Mouse (Mus musculus): Measurements from ENCODE around the gene Cep85l. TPM values are rescaled to one million over a fixed set of nuclear protein-coding genes. Genes with fewer than 3 reads are reported as not detected.

The Cep85l gene
- total and polyA plus RNA-seq, 3 experiments = 4.3 to 5.7 (median 5.0) TPM

DNA sequence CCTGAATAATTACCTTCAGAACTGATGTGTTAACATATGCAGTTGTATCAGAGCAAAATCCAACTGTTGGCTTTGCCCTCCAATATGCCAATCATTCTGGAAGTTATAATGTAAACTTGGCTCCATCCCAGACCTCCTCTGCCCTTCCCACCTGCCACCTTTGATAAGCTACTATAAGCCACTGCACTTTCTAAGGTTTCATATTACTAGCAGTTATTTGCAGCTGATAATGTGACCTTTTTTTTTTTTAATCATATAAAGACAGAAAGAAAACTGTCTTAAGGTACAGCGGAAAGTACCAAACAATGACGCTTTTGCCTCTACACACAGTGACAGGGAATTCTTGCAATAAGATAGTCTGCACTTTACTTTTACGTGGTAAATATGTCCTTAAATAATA lies 43.8 kb downstream of the Cep85l start:
- Histone ChIP-seq H3K79me2 (replicated peaks; ENCODE audit: control insufficient read depth, extremely low read depth, insufficient read depth, poor library complexity, severe bottlenecking) (peaks cover 2% of the 10 kb centered on the region; the same call in 1 of the 2 replicates), H3K4me1 (ENCODE audit: control insufficient read depth in 1 of 2, insufficient read depth in 2 of 2) (peaks cover 0 to 3% of the 10 kb centered on the region in 2 experiments; a peak in 1 of 4 replicates), H3K9me3 (replicated peaks; ENCODE audit: low read length) (no peaks in the 10 kb centered on the region), H3K36me3 (replicated peaks in 1 of 2; ENCODE audit: control insufficient read depth in 1 of 2, insufficient read depth in 1 of 2, low read length in 1 of 2) (peaks cover 0 to 2% of the 10 kb centered on the region in 2 experiments), H3K4me2 (ENCODE audit: insufficient read depth, low read depth, poor library complexity, severe bottlenecking) (no peak overlapping the region), H3K27ac (ENCODE audit: insufficient read depth, low read depth) (no peak overlapping the region), H3K27me3 (replicated peaks) (no peaks in the 10 kb centered on the region), H3K9ac (ENCODE audit: insufficient read depth, low read depth) (no peak overlapping the region), H3K4me3 (replicated peaks in 1 of 3; ENCODE audit: low read depth in 2 of 3, low read length in 2 of 3, poor library complexity in 1 of 3) (no peak overlapping the region)
- no peak for DNase-seq (ENCODE audit: extremely low read depth)
- dilution Hi-C loops (cut with MboI; ENCODE audit: extremely low pct_ligation_motif_present, extremely low pct_unique_long_range_greater_than_20kb, low sequenced_read_pairs) = no loop called here
- TF ChIP-seq ZMIZ1 (IDR thresholded peaks at IDR 0.05; ENCODE audit: low read depth, low read length) (no peak), USF1 (IDR thresholded peaks at IDR 0.05; ENCODE audit: low read depth, low read length) (no peak), SIN3A (IDR thresholded peaks at IDR 0.05; ENCODE audit: low read length) (no peak), EP300 (IDR thresholded peaks at IDR 0.05; ENCODE audit: low read length) (no peak), CHD1 (IDR thresholded peaks at IDR 0.05; ENCODE audit: low read depth, low read length) (no peak), IRF4 (IDR thresholded peaks at IDR 0.05; ENCODE audit: low read depth, low read length) (no peak), JUN (IDR thresholded peaks at IDR 0.05; ENCODE audit: insufficient read depth, low read depth, low read length) (no peak), MAX (IDR thresholded peaks at IDR 0.05; ENCODE audit: low read length) (no peak)
- in situ Hi-C loops (cut with MboI; ENCODE audit: low pct_ligation_motif_present, low pct_unique_long_range_greater_than_20kb, low sequenced_read_pairs) = no loop called here

DNA sequence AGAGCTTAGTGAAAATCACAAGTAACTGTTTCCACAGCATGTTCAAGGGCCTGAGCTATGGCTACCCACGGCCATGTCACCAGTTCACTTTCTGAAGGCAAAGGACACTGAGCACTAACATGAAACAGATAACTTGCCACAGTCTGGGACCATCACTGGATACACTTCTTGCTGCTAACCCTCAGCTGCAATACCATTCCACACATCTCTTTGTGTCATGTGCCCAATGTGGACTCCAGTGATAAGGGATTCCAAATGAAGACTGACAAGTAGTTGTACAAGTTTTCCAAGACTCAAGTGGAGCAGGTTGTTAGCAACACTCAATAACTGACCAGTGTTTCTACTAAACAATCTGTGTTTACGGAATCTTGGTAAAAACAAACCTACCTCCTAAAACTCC lies 44.5 kb downstream of the Cep85l start:
- in situ Hi-C loops (cut with MboI; ENCODE audit: low pct_ligation_motif_present, low pct_unique_long_range_greater_than_20kb, low sequenced_read_pairs) = no loop called here

DNA sequence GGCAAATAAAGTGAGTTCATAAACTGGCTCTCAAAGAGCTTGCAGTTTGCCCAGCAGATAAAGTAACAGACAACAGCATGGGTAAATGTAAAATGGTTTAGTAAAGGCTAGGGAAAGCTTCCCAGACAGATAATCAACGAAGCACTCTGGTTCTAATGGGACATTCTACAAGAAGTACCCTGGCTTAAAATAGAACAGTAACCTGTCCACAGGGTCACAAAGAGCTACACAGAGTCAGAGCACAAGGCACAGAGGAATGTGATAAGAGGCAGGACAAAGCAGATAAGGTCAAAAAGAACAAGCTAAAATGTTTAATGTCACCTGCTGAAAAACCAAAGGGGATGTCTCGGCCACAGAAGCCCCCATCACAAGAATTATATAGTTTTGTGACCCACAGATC lies 47.0 kb downstream of the Cep85l start:
- no peaks in the 10 kb centered on the region for H3K9me3 ChIP-seq (replicated peaks; ENCODE audit: low read length)
- no peak overlapping the region for H3K27ac ChIP-seq (ENCODE audit: insufficient read depth, low read depth)
- H3K27me3 ChIP-seq (replicated peaks) = no peaks in the 10 kb centered on the region
- H3K4me1 ChIP-seq (ENCODE audit: control insufficient read depth in 1 of 2, insufficient read depth in 2 of 2) = peaks cover 0 to 3% of the 10 kb centered on the region in 2 experiments; a peak in 1 of 4 replicates
- DNase-seq (ENCODE audit: extremely low read depth) = no peak
- H3K36me3 ChIP-seq (replicated peaks in 1 of 2; ENCODE audit: control insufficient read depth in 1 of 2, insufficient read depth in 1 of 2, low read length in 1 of 2) = peaks cover 0 to 2% of the 10 kb centered on the region in 2 experiments
- no peak overlapping the region for H3K4me3 ChIP-seq (replicated peaks in 1 of 3; ENCODE audit: low read depth in 2 of 3, low read length in 2 of 3, poor library complexity in 1 of 3)
- in situ Hi-C loops (cut with MboI; ENCODE audit: low pct_ligation_motif_present, low pct_unique_long_range_greater_than_20kb, low sequenced_read_pairs) (no loop called here), dilution Hi-C loops (cut with MboI; ENCODE audit: extremely low pct_ligation_motif_present, extremely low pct_unique_long_range_greater_than_20kb, low sequenced_read_pairs) (no loop called here)
- 0 out of 2 replicates have a peak, but pooled peaks cover 2% of the 10 kb centered on the region for H3K79me2 ChIP-seq (replicated peaks; ENCODE audit: control insufficient read depth, extremely low read depth, insufficient read depth, poor library complexity, severe bottlenecking)
- no peak for TF ChIP-seq E2F4 (IDR thresholded peaks at IDR 0.05; ENCODE audit: insufficient replicate concordance, low read depth, low read length)
- TF ChIP-seq NELFE (IDR thresholded peaks at IDR 0.05; ENCODE audit: low read depth, low read length) = no peak
- TF ChIP-seq MYC (IDR thresholded peaks at IDR 0.05; ENCODE audit: low read depth, low read length) = no peak
- TF ChIP-seq ELF1 (IDR thresholded peaks at IDR 0.05; ENCODE audit: low read depth, low read length) = no peak
- no peak for TF ChIP-seq POLR2AphosphoS2 (IDR thresholded peaks at IDR 0.05; ENCODE audit: low read depth, low read length)
- no peak for TF ChIP-seq ZKSCAN1 (IDR thresholded peaks at IDR 0.05; ENCODE audit: borderline replicate concordance, low read depth, low read length)
- no peak for TF ChIP-seq SMC3 (IDR thresholded peaks at IDR 0.05; ENCODE audit: low read depth, low read length)
- no peak for TF ChIP-seq ZC3H11A (IDR thresholded peaks at IDR 0.05; ENCODE audit: low read depth, low read length)
- TF ChIP-seq GABPA (IDR thresholded peaks at IDR 0.05; ENCODE audit: insufficient replicate concordance, low read depth, low read length) = no peak
- no peak for TF ChIP-seq PAX5 (IDR thresholded peaks at IDR 0.05; ENCODE audit: low read length)
- no peak for TF ChIP-seq JUND (conservative IDR thresholded peaks at IDR 0.05; ENCODE audit: low read depth, low read length)
- TF ChIP-seq UBTF (IDR thresholded peaks at IDR 0.05; ENCODE audit: low read depth, low read length) = no peak
- no peak for TF ChIP-seq BHLHE40 (IDR thresholded peaks at IDR 0.05; ENCODE audit: low read depth, low read length)
- TF ChIP-seq TBP (conservative IDR thresholded peaks at IDR 0.05; ENCODE audit: low read depth, low read length) = no peak
- no peak overlapping the region for H3K9ac ChIP-seq (ENCODE audit: insufficient read depth, low read depth)
- H3K4me2 ChIP-seq (ENCODE audit: insufficient read depth, low read depth, poor library complexity, severe bottlenecking) = no peak overlapping the region

More for the DNA sequence above, 44.5 kb downstream of the Cep85l start:
- no peak overlapping the region for H3K9ac ChIP-seq (ENCODE audit: insufficient read depth, low read depth)
- no peak overlapping the region for H3K4me2 ChIP-seq (ENCODE audit: insufficient read depth, low read depth, poor library complexity, severe bottlenecking)
- TF ChIP-seq UBTF (IDR thresholded peaks at IDR 0.05; ENCODE audit: low read depth, low read length) (no peak), POLR2A (IDR thresholded peaks at IDR 0.05; ENCODE audit: low read depth, low read length) (no peak)
- DNase-seq (ENCODE audit: extremely low read depth) = no peak
- H3K27ac ChIP-seq (ENCODE audit: insufficient read depth, low read depth) = no peak overlapping the region
- dilution Hi-C loops (cut with MboI; ENCODE audit: extremely low pct_ligation_motif_present, extremely low pct_unique_long_range_greater_than_20kb, low sequenced_read_pairs) = no loop called here
- H3K36me3 ChIP-seq (replicated peaks in 1 of 2; ENCODE audit: control insufficient read depth in 1 of 2, insufficient read depth in 1 of 2, low read length in 1 of 2) = peaks cover 0 to 2% of the 10 kb centered on the region in 2 experiments
- H3K27me3 ChIP-seq (replicated peaks) = no peaks in the 10 kb centered on the region
- H3K4me3 ChIP-seq (replicated peaks in 1 of 3; ENCODE audit: low read depth in 2 of 3, low read length in 2 of 3, poor library complexity in 1 of 3) = no peak overlapping the region
- H3K79me2 ChIP-seq (replicated peaks; ENCODE audit: control insufficient read depth, extremely low read depth, insufficient read depth, poor library complexity, severe bottlenecking) = peaks cover 2% of the 10 kb centered on the region; the same call in 1 of the 2 replicates
- H3K9me3 ChIP-seq (replicated peaks; ENCODE audit: low read length) = no peaks in the 10 kb centered on the region
- H3K4me1 ChIP-seq (ENCODE audit: control insufficient read depth in 1 of 2, insufficient read depth in 2 of 2) = peaks cover 0 to 3% of the 10 kb centered on the region in 2 experiments; a peak in 1 of 4 replicates

All from CH12.LX (cell line).